Mouse (Mus musculus) myocyte (in vitro differentiated cells): ENCODE measurements around the gene Pnmt. TPM values are rescaled to one million over a fixed set of nuclear protein-coding genes. Genes with fewer than 3 reads are reported as not detected.

ENCODE experiments used
- H3K27me3 ChIP-seq: one replicate; pipeline ENCODE4 v1.6.1; 2011; ENCODE audit not compliant: control insufficient read depth, insufficient read depth, insufficient read length
- H3K36me3 ChIP-seq: one replicate; pipeline ENCODE4 v1.6.1; 2011; ENCODE audit not compliant: control insufficient read depth, insufficient read depth
- H3K4me2 ChIP-seq: one replicate; pipeline ENCODE4 v1.6.1; 2011; ENCODE audit warnings: low read depth, control low read depth
- H3K4me3 ChIP-seq: one replicate; pipeline ENCODE4 v1.5.1; 2011; ENCODE audit warnings: mild to moderate bottlenecking, control low read depth, moderate library complexity
- H3K79me2 ChIP-seq: one replicate; pipeline ENCODE4 v1.6.1; 2011; ENCODE audit not compliant: control insufficient read depth, insufficient read depth
- H3ac ChIP-seq: one replicate; pipeline ENCODE4 v1.6.1; 2011; ENCODE audit not compliant: control insufficient read depth, insufficient read length
- CEBPB ChIP-seq: IDR thresholded peaks from 2 replicates; pipeline ENCODE4 v1.6.1; 2011; ENCODE audit warnings: mild to moderate bottlenecking, moderate library complexity; ENCODE audit not compliant: poor library complexity, insufficient read depth, severe bottlenecking
- E2F4 ChIP-seq: IDR thresholded peaks from one replicate; pipeline ENCODE4 v1.6.1; 2011; ENCODE audit warnings: mild to moderate bottlenecking, control low read depth, moderate library complexity; ENCODE audit not compliant: insufficient read depth
- MAX ChIP-seq: IDR thresholded peaks from one replicate; pipeline ENCODE4 v1.6.1; 2011; ENCODE audit warnings: low read depth, mild to moderate bottlenecking, control low read depth
- MYOD1 ChIP-seq, 3 experiments: IDR thresholded peaks; one replicate each; pipeline ENCODE4 v1.6.1; 2011; ENCODE audit warnings: control low read depth in 2 of 3, low read depth in 2 of 3, mild to moderate bottlenecking in 2 of 3, moderate library complexity in 1 of 3; ENCODE audit not compliant: insufficient read length in 2 of 3, control insufficient read depth in 1 of 3
- MYOG ChIP-seq, 3 experiments: IDR thresholded peaks; one replicate each; pipeline ENCODE4 v1.6.1; 2011; ENCODE audit warnings: control low read depth in 2 of 3, low read depth in 2 of 3, mild to moderate bottlenecking in 2 of 3; ENCODE audit not compliant: insufficient read length in 2 of 3, control insufficient read depth in 1 of 3, insufficient read depth in 1 of 3
- POLR2A ChIP-seq: IDR thresholded peaks from one replicate; pipeline ENCODE4 v1.6.1; 2011; ENCODE audit warnings: low read depth, mild to moderate bottlenecking, control low read depth, moderate library complexity; ENCODE audit not compliant: insufficient read length
- REST ChIP-seq: IDR thresholded peaks from one replicate; pipeline ENCODE4 v1.6.1; 2011; ENCODE audit warnings: mild to moderate bottlenecking, control low read depth, moderate library complexity; ENCODE audit not compliant: insufficient read depth, insufficient read length
- SRF ChIP-seq: IDR thresholded peaks from one replicate; pipeline ENCODE4 v1.6.1; 2011; ENCODE audit warnings: low read depth; ENCODE audit not compliant: control insufficient read depth, insufficient read length
- TCF12 ChIP-seq: IDR thresholded peaks from one replicate; pipeline ENCODE4 v1.6.1; 2011; ENCODE audit warnings: mild to moderate bottlenecking, control low read depth; ENCODE audit not compliant: poor library complexity, insufficient read depth, severe bottlenecking
- USF1 ChIP-seq: IDR thresholded peaks from one replicate; pipeline ENCODE4 v1.6.1; 2011; ENCODE audit warnings: low read depth, mild to moderate bottlenecking, control low read depth, moderate library complexity
- polyA plus RNA-seq: library from polyadenylated mRNA; unstranded; fragments of >200 nt; fragmentation: generic; extraction: Trizol; gene quantifications from one replicate; pipeline ENCODE4 v1.2.1, GENCODE M21; 2012; ENCODE audit warnings: missing spikeins

The Pnmt gene
- polyA plus RNA-seq, 1 experiment, result 2.2 TPM

DNA sequence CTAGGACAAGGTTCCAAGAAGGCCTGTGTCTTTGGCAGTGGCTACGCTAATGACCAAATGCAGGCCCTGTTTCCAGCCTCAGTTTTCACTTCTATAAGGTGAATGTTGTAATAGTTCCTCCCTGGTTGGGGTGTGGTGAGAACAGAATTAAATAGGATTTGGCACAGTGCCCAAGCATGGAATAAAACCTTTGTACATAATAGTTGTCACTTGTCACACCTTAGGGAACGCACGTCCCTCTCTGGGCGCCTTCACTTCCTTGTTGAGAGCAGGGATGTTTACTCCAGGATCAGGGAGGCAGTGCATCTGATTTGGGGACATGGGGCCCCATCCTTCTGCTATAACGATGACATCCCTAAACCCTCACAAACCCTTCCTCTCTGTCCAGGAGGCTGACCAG lies 42.2 kb downstream of the Pnmt start:
- TF ChIP-seq REST (no peak), POLR2A (no peak), CEBPB (no peak), SRF (no peak), TCF12 (no peak), MAX (no peak), E2F4 (no peak), MYOD1 (IDR thresholded peaks at IDR 0.05; ENCODE audit: control insufficient read depth in 1 of 3, insufficient read length in 2 of 3, low read depth in 2 of 3) (no peak), USF1 (no peak), MYOG (IDR thresholded peaks at IDR 0.05; ENCODE audit: control insufficient read depth in 1 of 3, insufficient read depth in 1 of 3, insufficient read length in 2 of 3, low read depth in 2 of 3) (no peak)
- Histone ChIP-seq H3ac (no peak overlapping the region), H3K4me3 (no peak overlapping the region), H3K79me2 (no peaks in the 10 kb centered on the region), H3K36me3 (peaks cover 30% of the 10 kb centered on the region), H3K4me2 (no peak overlapping the region), H3K27me3 (no peaks in the 10 kb centered on the region)

DNA sequence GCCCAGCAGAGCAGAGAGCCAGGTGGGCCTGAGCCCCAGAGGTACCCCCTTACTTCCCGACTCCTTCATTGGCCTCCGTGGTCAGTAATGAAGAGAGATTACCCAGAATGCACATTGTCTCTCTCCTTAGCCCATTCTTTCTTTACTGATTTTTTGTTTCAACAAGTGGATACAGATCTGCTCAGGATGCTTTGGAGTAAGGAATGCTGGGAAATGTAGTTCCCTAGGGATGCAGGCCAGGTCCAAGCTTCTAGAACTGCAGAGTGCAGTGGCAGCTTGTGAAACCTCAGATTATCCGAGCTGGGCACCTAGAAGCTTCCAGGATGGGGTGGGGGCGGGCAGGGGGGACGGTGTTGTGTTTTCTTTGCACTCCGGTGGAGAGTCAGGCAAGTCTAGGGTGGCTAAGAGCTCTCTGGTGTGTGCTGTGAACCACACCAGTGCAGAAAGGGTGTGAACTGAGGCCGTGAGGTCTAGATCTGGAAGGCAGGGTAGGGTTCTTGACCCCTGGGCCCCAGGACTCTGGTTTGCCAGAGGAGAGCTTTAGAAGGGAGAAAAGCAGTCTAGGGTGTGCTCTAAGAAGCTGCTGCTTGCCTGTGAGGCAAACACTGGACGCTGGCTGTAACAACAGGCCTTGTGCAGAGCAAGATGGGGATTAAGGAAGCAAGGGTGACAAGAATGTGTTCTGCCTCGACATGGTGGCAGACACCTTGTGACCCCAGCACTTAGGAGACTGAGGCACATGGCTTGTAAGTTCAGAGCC lies 45.7 kb downstream of the Pnmt start:
- Histone ChIP-seq H3K4me3 (no peak overlapping the region), H3K27me3 (no peaks in the 10 kb centered on the region), H3ac (no peak overlapping the region), H3K79me2 (no peaks in the 10 kb centered on the region), H3K36me3 (peaks cover 26% of the 10 kb centered on the region), H3K4me2 (no peak overlapping the region)
- no peak for TF ChIP-seq REST

DNA sequence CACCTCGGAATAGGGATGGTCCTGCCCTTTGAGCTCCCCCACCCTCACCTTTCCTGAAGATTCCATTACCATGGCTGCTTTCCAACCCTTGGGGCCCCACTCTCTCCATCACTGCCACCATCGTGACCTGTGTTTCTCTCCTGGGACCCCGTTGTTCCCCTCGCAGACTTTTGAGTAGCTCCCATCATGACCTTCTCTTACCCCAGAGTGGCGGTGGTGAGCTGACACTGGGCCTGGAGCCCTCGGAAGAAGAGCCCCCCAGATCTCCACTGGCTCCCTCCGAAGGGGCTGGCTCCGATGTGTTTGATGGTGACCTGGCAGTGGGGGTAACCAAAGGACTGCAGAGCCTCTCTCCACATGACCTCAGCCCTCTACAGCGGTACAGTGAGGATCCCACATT lies 49.5 kb downstream of the Pnmt start:
- Histone ChIP-seq H3K36me3 (peaks cover 10% of the 10 kb centered on the region), H3K4me2 (no peak overlapping the region), H3K4me3 (no peak overlapping the region), H3K79me2 (no peaks in the 10 kb centered on the region), H3K27me3 (no peaks in the 10 kb centered on the region), H3ac (no peak overlapping the region)
- TF ChIP-seq MAX (no peak), REST (no peak)

DNA sequence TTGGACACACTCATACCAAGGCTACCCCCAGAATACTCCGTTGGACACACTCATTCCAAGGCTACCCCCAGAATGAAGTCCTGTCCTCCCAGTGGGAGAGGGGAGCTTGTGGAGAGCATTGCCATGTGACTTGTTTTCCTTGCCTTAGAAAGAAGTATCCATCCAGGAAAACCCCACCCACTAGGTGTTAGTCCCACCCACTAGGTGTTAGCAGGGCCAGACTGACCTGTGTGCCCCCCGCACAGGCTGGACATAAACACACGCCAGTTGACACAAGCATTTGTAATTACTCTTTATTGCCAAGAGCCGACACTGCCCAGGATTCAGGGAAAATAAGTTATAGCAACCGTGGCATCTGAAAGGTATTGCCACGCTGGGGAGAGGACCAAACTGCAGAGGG lies 51.2 kb downstream of the Pnmt start:
- no peak for TF ChIP-seq MAX
- no peak for TF ChIP-seq CEBPB
- TF ChIP-seq MYOG (IDR thresholded peaks at IDR 0.05; ENCODE audit: control insufficient read depth in 1 of 3, insufficient read depth in 1 of 3, insufficient read length in 2 of 3, low read depth in 2 of 3), result no peak
- TF ChIP-seq E2F4, result no peak
- no peak for TF ChIP-seq TCF12
- no peak for TF ChIP-seq REST
- no peak for TF ChIP-seq MYOD1 (IDR thresholded peaks at IDR 0.05; ENCODE audit: control insufficient read depth in 1 of 3, insufficient read length in 2 of 3, low read depth in 2 of 3)
- TF ChIP-seq SRF, result no peak
- no peaks in the 10 kb centered on the region for H3K79me2 ChIP-seq
- peak overlapping the region; percentile 58 for H3K4me3 ChIP-seq
- H3K27me3 ChIP-seq, result no peaks in the 10 kb centered on the region
- H3K4me2 ChIP-seq, result peak overlapping the region; percentile 89
- no peak overlapping the region for H3ac ChIP-seq
- peaks cover 3% of the 10 kb centered on the region for H3K36me3 ChIP-seq

Other genes with a start within 250 kb of the Pnmt start
- gene Fbxl20, start 236.0 kb upstream of the Pnmt start, polyA plus RNA-seq, result 5.9 TPM
- 15.9 TPM for gene Med1, start 193.2 kb upstream of the Pnmt start, polyA plus RNA-seq
- gene Cdk12, start 183.4 kb upstream of the Pnmt start, polyA plus RNA-seq, result 7.3 TPM
- not detected for gene Neurod2, start 56.8 kb upstream of the Pnmt start, polyA plus RNA-seq
- not detected for gene Ppp1r1b, start 38.0 kb upstream of the Pnmt start, polyA plus RNA-seq
- gene Stard3, start 28.1 kb upstream of the Pnmt start, polyA plus RNA-seq, result 25.8 TPM
- gene Tcap, start 2.6 kb upstream of the Pnmt start, polyA plus RNA-seq, result 131 TPM
- 8.7 TPM for gene Pgap3, start 14.0 kb downstream of the Pnmt start, polyA plus RNA-seq
- gene Erbb2, start 26.0 kb downstream of the Pnmt start, polyA plus RNA-seq, result 33.5 TPM
- gene Mien1, start 52.5 kb downstream of the Pnmt start, polyA plus RNA-seq, result 112 TPM
- gene Grb7, start 59.9 kb downstream of the Pnmt start, polyA plus RNA-seq, result not detected
- gene Ikzf3, start 159.6 kb downstream of the Pnmt start, polyA plus RNA-seq, result not detected
- not detected for gene Zpbp2, start 164.6 kb downstream of the Pnmt start, polyA plus RNA-seq
- gene Ormdl3, start 200.9 kb downstream of the Pnmt start, polyA plus RNA-seq, result 43.5 TPM
- not detected for gene Lrrc3c, start 211.8 kb downstream of the Pnmt start, polyA plus RNA-seq
- 0.44 TPM for gene Gm12355, start 239.2 kb downstream of the Pnmt start, polyA plus RNA-seq
- not detected for gene Gsdma3, start 239.9 kb downstream of the Pnmt start, polyA plus RNA-seq